Mouse (Mus musculus): ENCODE measurements at regions not wholly inside any gene's neighbourhood (a gene's known extent, or its start where the extent isn't known, plus 50 kb on each side); places are given as distances from the start of the nearest gene placed in this dataset.

DNA sequence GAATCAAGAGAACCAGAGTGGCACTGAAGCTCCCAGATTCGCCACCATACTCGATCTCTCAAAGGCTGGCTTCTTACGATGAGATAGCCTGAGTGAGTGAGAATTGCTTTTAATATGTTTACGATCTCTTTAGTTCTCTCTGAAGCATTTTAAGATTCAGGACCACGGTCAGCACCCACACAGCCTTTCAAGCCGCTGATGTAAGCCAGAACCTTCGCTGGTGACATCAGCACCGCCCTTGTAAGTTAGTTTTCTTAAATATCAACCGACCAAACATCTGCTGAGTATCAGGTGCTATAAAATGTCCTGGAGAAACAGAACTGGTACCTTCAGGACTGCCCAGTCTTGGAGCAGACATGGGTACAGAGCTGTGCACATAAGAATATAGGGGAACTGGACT lies 141.6 kb downstream of the Dmrta2 start:
- TF ChIP-seq POLR2A (IDR thresholded peaks at IDR 0.05; ENCODE audit: borderline replicate concordance, low read depth, low read length) (no peak), CTCF (IDR thresholded peaks at IDR 0.05; ENCODE audit: low read depth, low read length) (no peak)

Measured in bone marrow macrophage, adult 2 months (primary cell).